Mouse (Mus musculus) gonadal fat pad, adult 2 months (tissue): ENCODE data around the gene 2610002M06Rik. TPM values are rescaled to one million over a fixed set of nuclear protein-coding genes. Genes with fewer than 3 reads are reported as not detected.

Experiments used
- DNase-seq: peaks from one replicate; pipeline ENCODE4 v3.0.0-alpha.2; 2012; ENCODE audit warnings: low read depth
- polyA plus RNA-seq: library from polyadenylated mRNA; depleted of rRNA; stranded (reverse); fragments of >200 nt; gene quantifications from 2 replicates; pipeline ENCODE4 v1.2.3, GENCODE M21; 2012; rRNA removed

Gene 2610002M06Rik
- 5.7 and 5.8 TPM in 2 replicates for polyA plus RNA-seq

- DNase-seq: no peak
These were observed at the start of gene 2610002M06Rik for GRCm38 (mm10) chrX:107816218-107816554. Gene 2610002M06Rik (minus strand): TSS chrX:107816334.

DNA sequence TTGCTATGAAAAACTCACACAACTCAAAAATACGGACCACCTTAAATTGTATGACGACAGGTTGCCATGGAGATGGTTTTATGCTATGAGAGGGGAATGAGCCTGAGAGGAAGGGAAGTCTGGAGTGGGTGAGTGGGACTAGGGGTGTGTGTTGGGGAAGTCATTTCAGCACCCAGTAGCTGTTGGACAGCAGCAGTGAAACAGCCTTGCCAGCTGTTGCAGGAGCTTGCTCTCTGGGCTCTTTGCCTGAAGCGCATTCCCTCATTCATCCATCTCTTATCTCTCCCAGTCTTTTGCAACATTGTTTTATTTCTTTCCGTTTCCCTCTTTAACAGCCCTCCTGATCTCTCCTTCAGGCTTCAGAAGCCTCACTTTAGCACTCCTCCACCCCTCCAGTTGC lies 42.0 kb upstream of the 2610002M06Rik start:
- no peak for DNase-seq

GRCm38 (mm10) chrX:107816726-107817125 lies 592 bp upstream of the 2610002M06Rik start:
- DNase-seq: no peak

- DNase-seq: no peak
These were observed 474 bp downstream of the 2610002M06Rik start for GRCm38 (mm10) chrX:107815502-107816217.

DNA sequence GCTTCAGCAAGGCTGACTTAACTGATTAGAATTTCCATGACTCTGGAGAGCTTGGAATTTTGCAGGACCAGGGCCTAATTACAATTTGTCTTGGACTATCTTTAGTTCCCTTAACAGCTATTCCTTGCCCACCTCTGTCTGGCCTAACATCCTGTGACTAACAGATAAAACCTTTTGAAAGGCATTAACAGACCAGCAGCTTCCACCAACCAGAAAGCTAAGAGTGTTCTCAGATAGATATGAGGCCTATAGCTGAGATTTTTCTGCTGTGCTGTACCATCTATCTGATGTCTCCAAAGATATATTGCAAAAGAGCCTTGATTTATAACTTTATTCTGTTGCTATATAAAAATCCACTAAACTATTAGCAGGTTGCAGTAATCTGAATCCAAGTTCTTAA lies 4.0 kb downstream of the 2610002M06Rik start:
- no peak for DNase-seq

- DNase-seq: no peak
These were observed 19.2 kb downstream of the 2610002M06Rik start for GRCm38 (mm10) chrX:107796919-107797318.

DNA sequence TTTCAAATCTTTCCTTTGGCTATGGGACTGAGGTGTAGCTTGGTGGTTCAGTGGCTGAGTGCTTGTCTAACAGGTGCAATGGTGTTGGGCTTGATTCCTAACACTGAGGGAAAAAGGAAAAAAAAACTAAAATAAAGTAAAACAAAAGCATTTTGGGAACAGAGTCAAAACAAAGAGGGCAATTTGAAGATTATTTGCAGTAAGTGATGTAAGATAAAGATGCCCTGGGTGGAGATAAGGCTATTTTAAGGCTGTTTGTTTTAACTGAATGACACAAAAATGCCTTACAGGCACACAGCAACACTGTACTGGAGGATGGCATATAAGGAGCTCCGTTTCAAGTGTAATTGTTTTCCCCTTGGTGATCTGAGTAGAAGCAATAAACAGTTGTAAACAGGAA lies 20.3 kb downstream of the 2610002M06Rik start:
- no peak for DNase-seq

DNA sequence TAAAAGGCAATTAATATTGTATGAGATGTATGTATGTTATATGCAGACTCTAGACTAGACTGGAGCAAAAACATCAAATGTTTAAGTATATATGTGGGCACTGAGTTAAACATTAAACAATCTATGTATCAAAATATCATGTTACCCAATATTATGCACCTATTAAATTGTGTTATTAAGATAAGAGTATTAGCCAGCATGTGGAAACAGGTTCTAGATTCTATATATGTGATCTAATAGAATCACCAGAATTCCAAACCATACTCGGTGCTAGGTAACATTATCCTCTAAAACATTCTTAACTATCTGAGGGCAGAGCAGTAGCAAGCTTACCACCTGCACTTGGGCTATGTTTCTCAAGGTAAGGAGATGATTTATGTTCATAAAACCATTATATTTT lies 23.8 kb downstream of the 2610002M06Rik start, which contains the start of gene Tent5d:
Gene Tent5d, plus strand, starts transcription at position 301 of the 400 bp plus-strand sequence.
- DNase-seq: no peak

- no peak for DNase-seq
These were observed 25.2 kb downstream of the 2610002M06Rik start for GRCm38 (mm10) chrX:107790750-107791493.

DNA sequence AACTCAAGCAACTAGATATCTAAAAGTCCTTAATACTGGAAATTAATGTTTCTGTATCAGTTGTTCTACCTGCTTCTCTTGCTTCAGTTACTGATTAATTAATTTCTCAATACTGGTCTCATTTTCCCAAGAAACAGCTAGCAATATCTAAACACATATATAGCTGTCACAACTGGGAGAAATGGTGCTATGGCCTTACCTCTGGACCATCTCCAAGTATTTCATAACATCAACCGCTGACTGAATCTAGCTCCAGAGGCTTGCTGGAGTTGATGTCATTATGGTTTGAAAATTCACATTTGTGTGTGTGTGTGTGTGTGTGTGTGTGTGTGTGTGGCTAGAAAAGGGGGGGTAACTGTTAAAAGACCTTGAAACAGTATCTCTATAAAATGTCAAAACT lies 26.0 kb downstream of the 2610002M06Rik start:
- DNase-seq: no peak

GRCm38 (mm10) chrX:107767896-107768295 lies 48.2 kb downstream of the 2610002M06Rik start:
- DNase-seq: no peak

Other genes with a start within 250 kb of the 2610002M06Rik start
- 2.5 and 3.7 TPM in 2 replicates for gene Tbx22, start 148.4 kb downstream of the 2610002M06Rik start, polyA plus RNA-seq
- gene Tent5d, start 23.7 kb downstream of the 2610002M06Rik start, polyA plus RNA-seq: 0.47 and 0.86 TPM in 2 replicates
- not detected in 2 replicates for gene Gm732, start 132.1 kb upstream of the 2610002M06Rik start, polyA plus RNA-seq